Mouse (Mus musculus): ENCODE data around the gene Lsm4. TPM values are rescaled to one million over a fixed set of nuclear protein-coding genes. Genes with fewer than 3 reads are reported as not detected.
A peak's percentile ranks its signal among the peaks of the same experiment; 100 is the strongest.

The Lsm4 gene
- polyA plus RNA-seq, 1 experiment from 2014 or later = 275 TPM

DNA sequence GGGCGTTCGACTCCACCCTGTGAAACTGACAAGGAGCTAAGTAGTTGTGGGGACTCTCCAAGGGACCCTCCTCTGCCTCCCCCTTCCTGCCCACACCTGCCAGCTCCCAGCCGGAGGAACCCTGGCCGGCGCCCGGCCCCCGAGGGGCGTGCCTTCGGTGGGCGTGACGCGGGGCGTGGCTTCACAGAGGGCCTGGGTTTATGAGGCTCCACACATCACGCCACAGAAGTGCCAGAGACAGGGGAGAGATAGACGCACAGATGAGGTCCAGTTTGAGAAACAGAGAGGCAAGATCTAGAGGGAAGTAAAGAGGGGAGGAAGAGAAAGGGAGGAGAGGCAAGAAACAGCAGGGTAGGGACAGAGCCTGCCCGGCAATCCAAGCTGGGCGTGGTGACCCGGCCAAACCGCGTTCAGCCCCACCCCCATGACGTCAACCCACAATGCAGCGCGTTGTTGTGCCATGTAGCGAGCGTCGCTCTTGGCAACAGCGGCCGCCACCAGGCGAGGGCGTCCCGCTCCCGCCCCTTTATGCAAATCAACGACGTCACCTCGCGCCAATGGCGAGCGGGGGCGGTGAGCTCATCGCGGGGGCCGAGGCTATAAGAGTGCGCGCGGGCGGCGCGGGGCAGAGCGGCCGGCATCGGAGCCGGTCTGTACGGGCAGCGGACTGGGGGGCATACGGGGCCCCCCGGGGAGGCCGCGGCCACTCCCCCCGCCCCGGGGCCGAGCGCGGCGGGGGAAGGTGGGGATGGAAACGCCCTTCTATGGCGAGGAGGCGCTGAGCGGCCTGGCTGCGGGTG lies 25.5 kb downstream of the Lsm4 start, which contains the start of gene Jund:
Gene Jund, plus strand, starts transcription at position 640 of the 800 bp plus-strand sequence.
- Histone ChIP-seq H3K4me3 (replicated peaks) (peak within 1 kb of the TSS; percentile 100), H3K9me3 (no peaks in the 10 kb centered on the region), H3K27ac (peak within 1 kb of the TSS; percentile 99), H3K9ac (peak within 1 kb of the TSS; percentile 100), H3K36me3 (replicated peaks) (peaks cover 14% of the 10 kb centered on the region), H3K4me1 (peaks cover 57% of the 10 kb centered on the region), H3K27me3 (no peaks in the 10 kb centered on the region; the same call in 1 of the 2 replicates), H3K4me2 (peak within 1 kb of the TSS; percentile 73)
- peak; percentile 88 for ATAC-seq (ENCODE audit: low FRiP score)
- WGBS = 1% methylated on average over 68 of the region's 69 CpGs

GRCm38 (mm10) chr8:70699116-70699833 lies 26.2 kb downstream of the Lsm4 start:
- no peak; the same call in 1 of the 2 replicates for ATAC-seq (ENCODE audit: low FRiP score)
- Histone ChIP-seq H3K9ac (peak overlapping the region; percentile 100), H3K4me3 (replicated peaks) (peak overlapping the region; percentile 100), H3K27me3 (no peaks in the 10 kb centered on the region; the same call in 1 of the 2 replicates), H3K36me3 (replicated peaks) (peaks cover 18% of the 10 kb centered on the region), H3K4me1 (peaks cover 57% of the 10 kb centered on the region), H3K27ac (peak overlapping the region; percentile 99), H3K9me3 (no peaks in the 10 kb centered on the region), H3K4me2 (peak overlapping the region; percentile 73)
- under 1% methylated on average over 85 of the region's 89 CpGs for WGBS

GRCm38 (mm10) chr8:70699834-70700554 lies 26.9 kb downstream of the Lsm4 start:
- under 1% methylated on average over 59 of the region's 59 CpGs for WGBS
- H3K4me1 ChIP-seq = peaks cover 56% of the 10 kb centered on the region
- no peaks in the 10 kb centered on the region for H3K9me3 ChIP-seq

DNA sequence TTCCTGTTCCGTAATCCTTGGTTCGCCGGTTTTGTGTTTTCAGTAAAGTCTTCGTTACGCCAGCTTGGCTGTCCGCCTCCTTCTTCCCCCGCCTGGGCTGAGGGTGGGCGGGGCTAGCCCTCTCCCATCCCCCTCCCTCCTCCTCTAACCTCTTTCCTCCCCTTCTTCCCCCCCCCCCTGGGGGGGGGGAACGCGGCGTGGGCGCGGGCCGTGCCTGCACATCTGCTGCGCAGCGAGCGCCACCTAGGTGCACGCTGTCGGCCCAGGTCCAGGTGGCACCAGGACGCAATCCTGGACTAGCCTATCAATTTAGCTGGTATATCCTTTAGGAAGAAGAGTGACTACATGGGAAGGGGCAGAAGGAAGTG lies 27.5 kb downstream of the Lsm4 start:
- Histone ChIP-seq H3K9ac (peak overlapping the region; percentile 100), H3K9me3 (no peaks in the 10 kb centered on the region), H3K27me3 (no peaks in the 10 kb centered on the region), H3K4me2 (peak overlapping the region; percentile 73), H3K36me3 (replicated peaks) (peaks cover 18% of the 10 kb centered on the region), H3K4me3 (replicated peaks) (peak overlapping the region; percentile 100), H3K27ac (peak overlapping the region; percentile 99), H3K4me1 (peaks cover 51% of the 10 kb centered on the region)
- ATAC-seq (ENCODE audit: low FRiP score) = peak; percentile 21; the same call in 1 of the 2 replicates
- WGBS = under 1% methylated on average over 20 of the region's 20 CpGs

More at GRCm38 (mm10) chr8:70699834-70700554, 26.9 kb downstream of the Lsm4 start:
- Histone ChIP-seq H3K4me2 (peak overlapping the region; percentile 73), H3K27ac (peak overlapping the region; percentile 99), H3K27me3 (no peaks in the 10 kb centered on the region), H3K9ac (peak overlapping the region; percentile 100), H3K36me3 (replicated peaks) (peaks cover 18% of the 10 kb centered on the region), H3K4me3 (replicated peaks) (peak overlapping the region; percentile 100)
- 0 out of 2 replicates have a peak, but pooled peaks have one; percentile 14 for ATAC-seq (ENCODE audit: low FRiP score)

DNA sequence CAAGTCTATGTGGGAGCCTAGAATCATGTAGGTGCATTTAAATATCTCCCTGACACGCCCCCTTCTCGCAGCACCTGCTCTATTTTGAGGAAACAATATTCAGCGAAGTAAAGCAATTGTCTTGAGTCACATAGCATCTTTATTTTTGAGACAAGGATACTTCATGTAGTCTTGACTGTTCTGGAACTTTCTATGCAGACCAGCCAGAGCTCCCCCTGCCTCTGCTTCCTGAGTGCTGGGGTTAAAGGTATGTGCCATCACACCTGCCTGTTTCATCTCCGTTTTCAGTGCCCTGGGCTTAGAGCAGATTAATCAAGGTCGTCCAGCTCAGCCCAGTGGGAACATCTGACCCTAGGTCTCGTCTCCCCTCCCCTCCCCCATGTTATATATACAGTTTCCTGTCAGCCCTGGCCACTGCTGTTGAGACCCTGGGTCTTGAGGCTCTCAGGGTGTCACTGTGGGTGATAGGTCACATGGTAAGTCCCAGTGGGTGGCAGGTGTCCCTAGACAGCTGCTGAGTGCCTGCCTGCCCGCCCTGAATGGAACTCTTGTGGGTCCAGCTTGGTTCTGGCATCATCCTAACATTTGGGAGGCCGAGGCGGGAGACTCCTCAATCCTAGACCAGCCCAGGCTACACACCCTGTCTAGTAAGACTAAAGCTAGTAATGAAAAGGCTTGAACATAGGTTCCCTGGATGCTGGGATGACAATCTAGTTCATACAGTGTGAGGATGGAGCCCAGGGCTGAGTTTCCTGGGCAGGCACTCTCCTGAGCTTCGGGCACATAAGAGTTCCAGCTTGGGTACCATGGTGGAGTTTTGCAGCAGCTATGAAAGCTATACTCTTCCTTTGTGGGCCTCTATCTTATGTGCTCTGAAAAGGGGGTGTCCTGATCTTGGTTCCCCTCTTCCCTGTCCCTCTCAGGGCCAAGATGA lies 28.3 kb downstream of the Lsm4 start:
- H3K4me2 ChIP-seq = peak overlapping the region; percentile 73
- H3K4me1 ChIP-seq = peaks cover 43% of the 10 kb centered on the region
- WGBS = 58% methylated on average over 10 of the region's 10 CpGs
- H3K36me3 ChIP-seq (replicated peaks) = peaks cover 18% of the 10 kb centered on the region
- H3K4me3 ChIP-seq (replicated peaks) = peak overlapping the region; percentile 100
- no peaks in the 10 kb centered on the region for H3K9me3 ChIP-seq
- H3K27me3 ChIP-seq = no peaks in the 10 kb centered on the region
- no peak for ATAC-seq (ENCODE audit: low FRiP score)
- peak overlapping the region; percentile 100 for H3K9ac ChIP-seq
- peak overlapping the region; percentile 99 for H3K27ac ChIP-seq

DNA sequence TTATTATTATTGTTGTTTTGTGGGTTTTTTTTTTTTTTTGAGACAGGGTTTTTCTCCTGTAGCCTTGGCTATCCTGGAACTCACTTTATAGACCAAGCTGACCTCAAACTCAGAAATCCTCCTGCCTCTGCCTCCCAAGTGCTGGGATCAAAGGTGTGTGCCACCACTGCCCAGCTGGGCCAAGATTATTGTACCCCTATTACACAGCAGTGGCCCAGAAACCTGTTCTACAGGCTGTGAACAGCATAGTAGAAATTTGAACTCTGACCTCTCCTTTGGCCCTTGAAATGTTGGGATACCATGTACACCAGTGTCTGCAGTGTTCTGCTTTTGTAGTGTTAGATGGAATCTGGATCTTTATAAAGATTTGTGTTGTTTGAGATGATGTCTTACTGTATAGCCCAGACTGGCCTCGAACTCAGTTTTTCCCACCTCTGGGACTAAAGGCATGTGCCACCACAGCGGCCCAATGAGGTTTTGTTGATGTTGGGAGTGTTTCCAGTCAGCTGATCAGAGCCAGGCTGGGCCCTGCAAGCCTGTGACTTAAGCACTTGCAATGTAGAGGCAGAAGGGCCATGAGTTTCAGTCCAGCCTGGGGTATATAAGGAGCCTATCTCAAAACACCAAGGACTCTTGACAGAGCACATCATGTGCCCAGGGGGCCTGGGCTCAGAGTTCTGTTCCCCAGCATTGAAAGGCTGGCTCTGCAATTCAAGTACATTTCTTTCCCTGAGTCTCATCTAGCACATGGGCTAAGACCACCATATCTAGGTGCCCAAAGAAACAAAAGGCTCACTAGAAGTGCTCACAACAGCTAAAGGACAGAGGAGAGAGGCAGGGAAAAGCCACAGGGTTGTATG lies 29.2 kb downstream of the Lsm4 start:
- Histone ChIP-seq H3K9ac (no peak overlapping the region), H3K4me3 (replicated peaks) (no peak overlapping the region), H3K4me1 (peaks cover 34% of the 10 kb centered on the region), H3K4me2 (peak overlapping the region; percentile 73), H3K27ac (no peak overlapping the region), H3K36me3 (replicated peaks) (peaks cover 18% of the 10 kb centered on the region), H3K9me3 (no peaks in the 10 kb centered on the region), H3K27me3 (no peaks in the 10 kb centered on the region)
- WGBS = 93% methylated on average over 2 of the region's 2 CpGs
- no peak for ATAC-seq (ENCODE audit: low FRiP score)

DNA sequence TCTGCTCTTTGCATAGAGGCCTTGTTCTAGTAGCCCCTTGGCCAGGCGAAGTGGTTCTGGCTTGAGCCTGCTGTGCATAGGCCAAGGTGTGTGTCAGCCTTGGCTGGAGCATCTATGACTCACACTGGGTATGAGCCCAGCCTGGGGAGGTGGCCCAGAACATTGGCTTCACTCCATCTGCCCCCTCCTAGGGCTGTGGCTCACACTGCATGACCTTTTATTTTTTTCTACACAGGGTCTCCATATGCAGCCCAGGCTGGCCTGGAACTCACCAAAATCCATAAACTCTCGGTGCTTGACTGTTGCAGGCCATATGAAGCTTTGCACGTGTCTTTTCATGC lies 29.8 kb downstream of the Lsm4 start:
- no peak overlapping the region for H3K9ac ChIP-seq
- H3K9me3 ChIP-seq = no peaks in the 10 kb centered on the region

DNA sequence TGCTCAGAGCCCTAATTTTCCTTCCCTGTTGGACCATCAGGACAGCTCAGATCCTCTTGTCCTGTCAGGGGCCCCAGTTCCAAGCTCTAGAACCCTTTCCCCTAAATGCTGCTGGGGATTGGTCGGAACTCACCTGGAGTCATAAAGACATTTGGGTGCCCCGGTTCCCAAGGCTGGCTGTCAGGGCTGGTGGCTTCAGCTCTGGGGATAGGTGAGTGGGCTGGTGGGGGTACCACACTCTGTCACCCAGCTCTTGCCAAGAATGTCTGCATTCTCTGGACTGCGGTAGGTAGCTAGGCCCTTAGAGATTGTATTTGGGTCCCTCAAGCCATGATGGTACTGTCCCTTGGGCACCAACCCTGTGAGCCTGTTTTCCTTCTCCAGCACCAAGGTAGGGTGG lies 30.2 kb downstream of the Lsm4 start, which contains the start of gene Iqcn:
Gene Iqcn, plus strand, starts transcription at position 171 of the 400 bp plus-strand sequence.
- Histone ChIP-seq H3K4me3 (replicated peaks) (no peak within 1 kb of the TSS), H3K4me2 (peak within 1 kb of the TSS; percentile 73; the same call in 1 of the 2 replicates), H3K36me3 (replicated peaks) (peaks cover 18% of the 10 kb centered on the region), H3K27ac (no peak within 1 kb of the TSS), H3K9ac (no peak within 1 kb of the TSS), H3K27me3 (no peaks in the 10 kb centered on the region), H3K9me3 (no peaks in the 10 kb centered on the region), H3K4me1 (peaks cover 23% of the 10 kb centered on the region)
- ATAC-seq (ENCODE audit: low FRiP score) = no peak
- 97% methylated on average over 3 of the region's 3 CpGs for WGBS

More for the DNA sequence above, 29.8 kb downstream of the Lsm4 start:
- 92% methylated on average over 3 of the region's 3 CpGs for WGBS
- Histone ChIP-seq H3K36me3 (replicated peaks) (peaks cover 18% of the 10 kb centered on the region), H3K27me3 (no peaks in the 10 kb centered on the region), H3K27ac (no peak overlapping the region), H3K4me2 (no peak overlapping the region), H3K4me3 (replicated peaks) (no peak overlapping the region), H3K4me1 (peaks cover 28% of the 10 kb centered on the region)
- no peak for ATAC-seq (ENCODE audit: low FRiP score)

- no peaks in the 10 kb centered on the region for H3K27me3 ChIP-seq
- 88% methylated on average over 14 of the region's 14 CpGs for WGBS
Observed at GRCm38 (mm10) chr8:70708281-70708680, 35.2 kb downstream of the Lsm4 start.

GRCm38 (mm10) chr8:70709794-70710193 lies 36.7 kb downstream of the Lsm4 start:
- no peak overlapping the region for H3K4me2 ChIP-seq
- no peaks in the 10 kb centered on the region for H3K4me1 ChIP-seq
- no peak overlapping the region for H3K27ac ChIP-seq
- H3K4me3 ChIP-seq (replicated peaks) = no peak overlapping the region
- WGBS = 89% methylated on average over 9 of the region's 9 CpGs
- H3K27me3 ChIP-seq = no peaks in the 10 kb centered on the region
- no peak overlapping the region for H3K9ac ChIP-seq
- no peak for ATAC-seq (ENCODE audit: low FRiP score)
- no peaks in the 10 kb centered on the region for H3K36me3 ChIP-seq (replicated peaks)
- no peaks in the 10 kb centered on the region for H3K9me3 ChIP-seq

More at GRCm38 (mm10) chr8:70708281-70708680, 35.2 kb downstream of the Lsm4 start:
- Histone ChIP-seq H3K4me3 (replicated peaks) (no peak overlapping the region), H3K27ac (no peak overlapping the region), H3K36me3 (replicated peaks) (peaks cover 6% of the 10 kb centered on the region; the same call in 1 of the 2 replicates), H3K9me3 (no peaks in the 10 kb centered on the region), H3K9ac (no peak overlapping the region), H3K4me2 (no peak overlapping the region), H3K4me1 (no peaks in the 10 kb centered on the region)
- no peak for ATAC-seq (ENCODE audit: low FRiP score)
